ENCODE assay signal across 13 mouse cellular contexts in genomic region chr2:136975774-136976173, GRCm38 (mm10).
DNase-seq lines count a peak whose midpoint lies in the region; ATAC-seq lines count a peak whose summit lies in the region.
"Had no signal": no experiment of that assay in that cellular context is flagged by ENCODE, and none has a peak within 500 bp of the region (broad histone marks: within the 10 kb centered on the region; RNA-seq: fewer than 3 reads in every experiment).

No protein-coding gene starts in this region.

- peak; percentile 63 to 67 for DNase-seq in cerebellum, postnatal 14 days
- no peak for DNase-seq in cerebellum, adult 8-10 months
- no peak for DNase-seq in hindbrain, embryonic 14.5 days (ENCODE audit: low spot score)
- DNase-seq in midbrain, embryonic 10.5 days (ENCODE audit: low spot score) = no peak
- no peak for DNase-seq in spleen, postnatal 36 days (ENCODE audit: low spot score in 2 of 2)
- DNase-seq: kidney, adult 8-10 months; lung, adult 18-20 months; right cerebral cortex, postnatal 4 days; thymus, adult 2 months had no signal

- WGBS in hindbrain, embryonic 14.5 days = 76% methylated on average over 1 of the region's 1 CpGs
- 79% methylated on average over 1 of the region's 1 CpGs for WGBS in hindbrain, embryonic 12.5 days
- WGBS in midbrain, embryonic 15.5 days = 72% methylated on average over 1 of the region's 1 CpGs
- WGBS in midbrain, embryonic 10.5 days = 91% methylated on average over 1 of the region's 1 CpGs

- H3K27ac ChIP-seq in hindbrain, embryonic 14.5 days = no peak overlapping the region
- no peak overlapping the region for H3K27ac ChIP-seq in hindbrain, embryonic 12.5 days
- H3K27ac ChIP-seq in midbrain, embryonic 15.5 days = no peak overlapping the region
- no peak overlapping the region for H3K27ac ChIP-seq in midbrain, embryonic 10.5 days (replicated peaks)
- H3K27ac ChIP-seq: embryonic facial prominence, embryonic 15.5 days; limb, embryonic 13.5 days had no signal

- no peak overlapping the region for H3K9ac ChIP-seq in hindbrain, embryonic 14.5 days
- H3K9ac ChIP-seq in hindbrain, embryonic 12.5 days = no peak overlapping the region
- H3K9ac ChIP-seq in midbrain, embryonic 15.5 days = no peak overlapping the region
- H3K9ac ChIP-seq: embryonic facial prominence, embryonic 15.5 days; limb, embryonic 13.5 days had no signal

- H3K4me1 ChIP-seq in hindbrain, embryonic 14.5 days (replicated peaks; ENCODE audit: control insufficient read depth, insufficient read depth, low read length) = no peaks in the 10 kb centered on the region
- H3K4me1 ChIP-seq in hindbrain, embryonic 12.5 days = peaks cover 1% of the 10 kb centered on the region; the same call in 1 of the 2 replicates
- H3K4me1 ChIP-seq in midbrain, embryonic 15.5 days = peaks cover under 1% of the 10 kb centered on the region; the same call in 1 of the 2 replicates
- peaks cover 8% of the 10 kb centered on the region for H3K4me1 ChIP-seq in midbrain, embryonic 10.5 days
- H3K4me1 ChIP-seq: embryonic facial prominence, embryonic 15.5 days; limb, embryonic 13.5 days had no signal

- H3K9me3 ChIP-seq in hindbrain, embryonic 14.5 days (ENCODE audit: control insufficient read depth, low read length) = no peaks in the 10 kb centered on the region
- no peaks in the 10 kb centered on the region for H3K9me3 ChIP-seq in hindbrain, embryonic 12.5 days (replicated peaks)
- H3K9me3 ChIP-seq in midbrain, embryonic 15.5 days = no peaks in the 10 kb centered on the region
- H3K9me3 ChIP-seq in midbrain, embryonic 10.5 days (replicated peaks) = no peaks in the 10 kb centered on the region
- H3K9me3 ChIP-seq: embryonic facial prominence, embryonic 15.5 days; limb, embryonic 13.5 days had no signal

- H3K4me3 ChIP-seq in hindbrain, embryonic 14.5 days (replicated peaks; ENCODE audit: low read length) = no peak overlapping the region
- no peak overlapping the region for H3K4me3 ChIP-seq in hindbrain, embryonic 12.5 days
- H3K4me3 ChIP-seq in midbrain, embryonic 15.5 days = no peak overlapping the region
- H3K4me3 ChIP-seq in midbrain, embryonic 10.5 days = no peak overlapping the region
- H3K4me3 ChIP-seq: embryonic facial prominence, embryonic 15.5 days; limb, embryonic 13.5 days had no signal

- H3K36me3 ChIP-seq in hindbrain, embryonic 14.5 days (replicated peaks; ENCODE audit: control insufficient read depth, insufficient read depth) = no peaks in the 10 kb centered on the region
- no peaks in the 10 kb centered on the region for H3K36me3 ChIP-seq in hindbrain, embryonic 12.5 days
- no peaks in the 10 kb centered on the region for H3K36me3 ChIP-seq in midbrain, embryonic 15.5 days (replicated peaks)
- H3K36me3 ChIP-seq in midbrain, embryonic 10.5 days = no peaks in the 10 kb centered on the region
- H3K36me3 ChIP-seq: embryonic facial prominence, embryonic 15.5 days; limb, embryonic 13.5 days had no signal

- H3K27me3 ChIP-seq in hindbrain, embryonic 14.5 days (ENCODE audit: control insufficient read depth, insufficient read depth, low read length) = no peaks in the 10 kb centered on the region
- H3K27me3 ChIP-seq in hindbrain, embryonic 12.5 days = no peaks in the 10 kb centered on the region
- no peaks in the 10 kb centered on the region for H3K27me3 ChIP-seq in midbrain, embryonic 15.5 days (replicated peaks)
- H3K27me3 ChIP-seq in midbrain, embryonic 10.5 days (ENCODE audit: low read depth, poor library complexity, severe bottlenecking) = no peaks in the 10 kb centered on the region
- H3K27me3 ChIP-seq: embryonic facial prominence, embryonic 15.5 days; limb, embryonic 13.5 days had no signal

- no peak overlapping the region for H3K4me2 ChIP-seq in hindbrain, embryonic 14.5 days (replicated peaks)
- H3K4me2 ChIP-seq in hindbrain, embryonic 12.5 days (replicated peaks) = no peak overlapping the region
- no peak overlapping the region for H3K4me2 ChIP-seq in midbrain, embryonic 15.5 days
- H3K4me2 ChIP-seq: embryonic facial prominence, embryonic 15.5 days; limb, embryonic 13.5 days had no signal

- ATAC-seq in hindbrain, embryonic 14.5 days (ENCODE audit: low FRiP score) = peak; percentile 70; the same call in 1 of the 2 replicates
- ATAC-seq in hindbrain, embryonic 12.5 days (ENCODE audit: low FRiP score) = no peak
- peak; percentile 58; the same call in 1 of the 2 replicates for ATAC-seq in midbrain, embryonic 15.5 days (replicated peaks)

Comparison
In these comparisons a context has a peak if more than half of its experiments do, and no peak if none do; other contexts are left out.
1. DNase-seq: peak in cerebellum, postnatal 14 days (2 of 2); none in cerebellum, adult 8-10 months (single experiment), hindbrain, embryonic 14.5 days (single experiment), midbrain, embryonic 10.5 days (single experiment) and spleen, postnatal 36 days (0 of 2).